Mouse (Mus musculus) lung, postnatal 0 days (tissue): ENCODE results near the gene Arhgap40. TPM values are rescaled to one million over a fixed set of nuclear protein-coding genes. Genes with fewer than 3 reads are reported as not detected.

ENCODE experiments used
- ATAC-seq: fragments of 200-750 bp; cut with Nextera tagmentation; 2 replicates; pipeline ENCODE4 v1.8.0; 2017; ENCODE audit warnings: moderate library complexity
- DNase-seq: peaks from one replicate; pipeline ENCODE4 v3.0.0-alpha.2; 2016; ENCODE audit warnings: low spot score
- H3K27ac ChIP-seq: fragments of 300-500 bp; sonication (generic); 2 replicates; pipeline ENCODE4 v1.5.1; 2014; ENCODE audit warnings: antibody characterized with exemption, mild to moderate bottlenecking, low read length, mixed read lengths
- H3K27me3 ChIP-seq: fragments of 300-500 bp; sonication (generic); replicated peaks from 2 replicates; pipeline ENCODE4 v1.6.1; 2014; ENCODE audit warnings: low read length, mixed read lengths; ENCODE audit not compliant: insufficient read depth
- H3K36me3 ChIP-seq: fragments of 300-500 bp; sonication (generic); 2 replicates; pipeline ENCODE4 v1.6.1; 2014; ENCODE audit warnings: low read length, mixed read lengths; ENCODE audit not compliant: insufficient read depth
- H3K4me1 ChIP-seq: fragments of 300-500 bp; sonication (generic); 2 replicates; pipeline ENCODE4 v1.6.1; 2014; ENCODE audit warnings: antibody characterized with exemption, low read depth, low read length, mixed read lengths; ENCODE audit not compliant: insufficient read depth
- H3K4me2 ChIP-seq: fragments of 300-500 bp; sonication (generic); replicated peaks from 2 replicates; pipeline ENCODE4 v1.6.1; 2014; ENCODE audit warnings: low read depth, mild to moderate bottlenecking, low read length, moderate library complexity, mixed read lengths
- H3K4me3 ChIP-seq: fragments of 300-500 bp; sonication (generic); 2 replicates; pipeline ENCODE4 v1.5.1; 2014; ENCODE audit warnings: low read depth, low read length
- H3K9ac ChIP-seq: fragments of 300-500 bp; sonication (generic); replicated peaks from 2 replicates; pipeline ENCODE4 v1.6.1; 2014; ENCODE audit warnings: low read depth, mild to moderate bottlenecking
- H3K9me3 ChIP-seq: fragments of 300-500 bp; sonication (generic); 2 replicates; pipeline ENCODE4 v1.6.1; 2016; ENCODE audit warnings: low read length, mixed read lengths
- CTCF ChIP-seq: IDR thresholded peaks from 2 replicates; pipeline ENCODE4 v1.5.1; 2016; ENCODE audit warnings: antibody characterized with exemption, mild to moderate bottlenecking
- EP300 ChIP-seq: IDR thresholded peaks from 2 replicates; pipeline ENCODE4 v1.6.1; 2016; ENCODE audit warnings: antibody characterized with exemption, mild to moderate bottlenecking, control low read depth
- WGBS: fragments of 180-500 bp; shearing (Covaris S2); extraction: QIAGEN DNeasy Blood & Tissue Kit; methylation state at CpG from one replicate; pipeline ENCODE4 v1.1.7; 2014; 5-methylcytosine and 5-hydroxymethylcytosine counted together
- polyA plus RNA-seq: library from polyadenylated mRNA; unstranded; fragments of >200 nt; fragmentation: Nextera tagmentation; extraction: Ambion mirVana; gene quantifications from 2 replicates; pipeline ENCODE4 v1.2.1, GENCODE M21; 2015

Gene Arhgap40
- polyA plus RNA-seq, 1 experiment from 2014 or later = 0.18 TPM

DNA sequence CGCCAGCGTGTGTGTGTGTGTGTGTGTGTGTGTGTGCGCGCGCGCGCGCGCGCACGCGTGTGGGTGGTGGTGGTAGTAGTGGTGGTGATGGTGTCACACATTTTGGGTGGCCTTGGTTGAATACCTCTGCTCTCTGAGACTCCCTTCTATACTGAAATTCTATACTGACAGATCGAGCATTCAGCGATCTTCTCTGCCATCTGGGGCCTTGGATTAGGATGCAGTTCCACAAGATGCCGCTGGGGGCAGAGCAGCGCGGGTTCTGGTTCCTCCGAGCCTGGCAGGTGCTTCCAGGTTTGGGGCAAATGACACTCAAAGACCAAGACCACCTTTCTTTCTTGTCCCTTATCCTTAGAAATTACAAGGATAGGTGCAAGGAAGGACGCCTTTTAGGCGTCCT, 43.6 kb downstream of the Arhgap40 start:
- H3K9me3 ChIP-seq = no peaks in the 10 kb centered on the region
- no peak for ATAC-seq
- H3K4me2 ChIP-seq = peak overlapping the region; percentile 33; the same call in 1 of the 2 replicates
- 3% methylated on average over 18 of the region's 20 CpGs for WGBS
- no peak overlapping the region for H3K4me3 ChIP-seq
- no peak overlapping the region for H3K9ac ChIP-seq
- no peaks in the 10 kb centered on the region for H3K4me1 ChIP-seq
- H3K27me3 ChIP-seq = peaks cover 6% of the 10 kb centered on the region; the same call in 1 of the 2 replicates
- H3K36me3 ChIP-seq = no peaks in the 10 kb centered on the region
- DNase-seq = peak; percentile 34
- H3K27ac ChIP-seq = no peak overlapping the region
- TF ChIP-seq EP300 (no peak), CTCF (peak; percentile 81)

DNA sequence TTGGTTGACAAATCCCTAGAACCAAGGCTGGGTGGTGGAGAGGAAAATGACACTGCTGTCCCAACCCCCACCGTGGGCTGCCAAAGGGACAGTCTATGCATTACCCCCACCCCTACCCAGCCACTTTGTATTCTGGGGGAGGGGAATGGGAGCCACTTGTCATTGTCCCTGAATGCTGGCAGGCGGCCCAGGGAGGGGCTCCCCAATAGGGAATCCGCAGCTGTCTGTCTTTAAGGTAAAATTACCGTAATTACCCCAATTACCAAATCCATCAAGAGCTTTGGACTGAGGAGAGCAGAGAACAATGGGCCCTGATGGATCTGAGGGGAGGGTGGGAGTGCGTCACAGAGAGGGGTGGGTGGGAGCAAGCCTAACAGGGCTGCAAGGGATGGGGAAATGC, 44.2 kb downstream of the Arhgap40 start:
- Histone ChIP-seq H3K27ac (no peak overlapping the region), H3K4me1 (no peaks in the 10 kb centered on the region), H3K4me2 (no peak overlapping the region), H3K9ac (no peak overlapping the region), H3K4me3 (no peak overlapping the region), H3K27me3 (peaks cover 6% of the 10 kb centered on the region; the same call in 1 of the 2 replicates), H3K36me3 (no peaks in the 10 kb centered on the region), H3K9me3 (no peaks in the 10 kb centered on the region)
- DNase-seq (no peak), ATAC-seq (no peak)
- WGBS = 7% methylated on average over 5 of the region's 5 CpGs
- TF ChIP-seq EP300 (no peak), CTCF (no peak)

DNA sequence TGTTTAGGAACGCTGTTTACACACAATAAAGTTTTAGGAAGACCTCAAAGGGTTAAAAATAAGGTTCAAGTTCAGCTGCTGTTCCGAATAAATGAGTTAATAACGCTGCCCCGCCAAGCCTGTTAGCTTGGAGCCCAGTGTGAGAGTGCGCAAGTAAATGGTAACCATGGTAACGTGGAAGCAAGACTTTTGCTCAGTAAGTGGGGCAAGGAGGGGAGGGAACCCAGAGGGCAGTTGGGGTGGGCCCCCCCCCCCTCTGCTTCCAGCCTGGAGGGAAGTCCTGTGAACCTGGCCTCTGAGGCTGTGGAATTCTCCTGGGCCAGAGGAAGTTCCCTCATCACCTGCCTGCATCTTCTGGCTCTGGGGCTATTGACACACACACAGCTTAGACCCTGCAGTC, 47.3 kb downstream of the Arhgap40 start:
- 33% methylated on average over 6 of the region's 6 CpGs for WGBS
- Histone ChIP-seq H3K36me3 (no peaks in the 10 kb centered on the region), H3K4me3 (no peak overlapping the region), H3K27ac (no peak overlapping the region), H3K4me1 (no peaks in the 10 kb centered on the region), H3K9me3 (no peaks in the 10 kb centered on the region), H3K9ac (no peak overlapping the region), H3K4me2 (no peak overlapping the region), H3K27me3 (no peaks in the 10 kb centered on the region)
- ATAC-seq = no peak
- DNase-seq = no peak
- TF ChIP-seq EP300 (no peak), CTCF (no peak)

GRCm38 (mm10) chr2:158560801-158561200, 48.2 kb downstream of the Arhgap40 start:
- H3K27ac ChIP-seq = no peak overlapping the region
- no peak overlapping the region for H3K4me3 ChIP-seq
- H3K4me1 ChIP-seq = no peaks in the 10 kb centered on the region
- H3K9ac ChIP-seq = no peak overlapping the region
- no peaks in the 10 kb centered on the region for H3K36me3 ChIP-seq
- no peak for DNase-seq
- TF ChIP-seq CTCF = no peak
- no peak for TF ChIP-seq EP300
- no peaks in the 10 kb centered on the region for H3K27me3 ChIP-seq
- no peak for ATAC-seq
- no peak overlapping the region for H3K4me2 ChIP-seq
- 17% methylated on average over 9 of the region's 9 CpGs for WGBS
- H3K9me3 ChIP-seq = no peaks in the 10 kb centered on the region

DNA sequence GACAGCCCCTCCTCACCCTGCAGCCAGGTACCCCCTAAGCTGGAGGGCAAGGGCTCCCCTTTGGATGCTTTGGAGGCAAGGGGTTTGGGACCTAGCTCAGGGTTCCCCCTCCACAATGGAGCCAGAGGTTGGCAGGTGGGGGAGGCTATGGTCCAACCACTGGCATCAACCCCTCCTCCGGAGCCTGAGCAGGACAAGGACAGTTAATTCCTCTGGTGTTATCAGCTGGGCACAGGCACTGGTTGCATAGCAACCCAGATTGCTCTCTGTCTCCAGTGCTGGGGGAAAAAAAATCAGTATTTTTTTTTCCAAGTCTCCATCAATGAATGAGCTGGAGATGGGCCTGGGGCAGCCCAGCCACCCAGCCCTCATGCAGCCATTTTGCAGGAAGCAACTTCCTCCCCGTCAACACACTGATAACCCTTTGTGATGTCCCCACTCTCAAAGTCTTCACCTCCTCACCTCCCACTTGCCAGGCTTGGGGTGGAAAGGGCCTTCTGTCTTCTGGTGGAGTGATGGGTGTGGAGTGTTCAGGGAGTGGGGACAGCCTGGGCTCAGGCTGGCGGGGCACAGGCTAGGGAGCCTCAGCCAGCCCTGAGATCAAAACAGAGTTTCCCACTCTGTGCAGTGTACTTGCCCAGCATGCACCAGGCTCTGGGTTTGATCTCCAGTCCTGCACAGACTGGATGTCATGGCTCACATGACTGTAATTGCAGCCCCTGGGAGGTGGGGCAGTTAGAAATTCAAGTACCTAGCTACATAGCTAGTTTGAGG, 49.0 kb downstream of the Arhgap40 start:
- no peak overlapping the region for H3K4me3 ChIP-seq
- H3K9me3 ChIP-seq = no peaks in the 10 kb centered on the region
- TF ChIP-seq EP300 = no peak
- no peak overlapping the region for H3K27ac ChIP-seq
- no peak for DNase-seq
- 23% methylated on average over 3 of the region's 3 CpGs for WGBS
- no peaks in the 10 kb centered on the region for H3K4me1 ChIP-seq
- no peak overlapping the region for H3K9ac ChIP-seq
- H3K27me3 ChIP-seq = no peaks in the 10 kb centered on the region
- H3K36me3 ChIP-seq = no peaks in the 10 kb centered on the region
- H3K4me2 ChIP-seq = no peak overlapping the region
- no peak for ATAC-seq

- H3K4me3 ChIP-seq = no peak overlapping the region
- H3K36me3 ChIP-seq = no peaks in the 10 kb centered on the region
- H3K4me1 ChIP-seq = no peaks in the 10 kb centered on the region
- no peak overlapping the region for H3K27ac ChIP-seq
- no peak overlapping the region for H3K9ac ChIP-seq
- peak; percentile 86 for DNase-seq
- H3K27me3 ChIP-seq = no peaks in the 10 kb centered on the region
- 30% methylated on average over 13 of the region's 13 CpGs for WGBS
- TF ChIP-seq CTCF = no peak
- TF ChIP-seq EP300 = no peak
- ATAC-seq = peak; percentile 56; the same call in 1 of the 2 replicates
- H3K4me2 ChIP-seq = no peak overlapping the region
- H3K9me3 ChIP-seq = no peaks in the 10 kb centered on the region
Measured at GRCm38 (mm10) chr2:158570421-158571081, 58.0 kb downstream of the Arhgap40 start.
